Mouse (Mus musculus): Measurements from ENCODE around the gene Ltv1.

Ltv1 gene

DNA sequence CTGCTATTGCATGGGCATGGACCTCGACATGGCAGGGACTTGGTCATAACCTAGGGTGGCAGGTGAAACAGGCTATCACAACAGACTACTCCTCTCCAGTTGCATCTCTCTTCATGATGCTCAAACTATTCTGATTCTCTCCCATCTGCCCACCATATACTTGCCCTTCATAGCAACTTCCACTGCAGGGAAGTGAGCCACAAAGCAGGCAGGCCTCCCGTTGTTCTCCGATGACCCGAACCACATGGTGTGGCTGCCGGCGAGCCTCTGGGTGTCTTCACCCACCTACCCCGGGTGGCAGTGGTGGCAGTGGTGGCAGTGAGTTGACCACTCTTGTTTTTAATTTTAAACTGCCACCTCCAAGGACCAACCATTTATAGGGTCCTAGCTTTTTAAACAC, 57.2 kb downstream of the Ltv1 start:
- in situ Hi-C loops (cut with MboI; ENCODE audit: unreplicated experiment in 2 of 2): no loop called here

DNA sequence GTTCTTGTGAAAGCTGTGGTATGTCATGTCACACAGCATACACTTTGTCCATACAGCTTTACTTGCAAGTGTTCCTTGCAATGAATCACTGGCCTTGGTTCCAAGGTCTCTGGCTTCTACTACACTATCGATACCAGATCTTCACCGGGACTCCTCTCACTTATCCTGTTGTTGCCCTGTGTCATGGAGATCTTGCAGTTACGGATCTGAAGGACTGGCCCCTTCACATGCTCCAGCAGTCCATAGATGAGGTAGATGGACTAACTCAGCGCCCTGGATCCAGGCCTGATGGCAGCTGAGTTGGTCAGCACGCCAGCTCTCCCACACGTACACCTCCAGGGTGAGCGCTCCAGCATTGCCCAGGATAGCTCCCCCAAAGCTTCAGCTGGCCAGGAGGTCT, 57.7 kb downstream of the Ltv1 start:
- in situ Hi-C loops (cut with MboI; ENCODE audit: unreplicated experiment in 2 of 2): no loop called here

DNA sequence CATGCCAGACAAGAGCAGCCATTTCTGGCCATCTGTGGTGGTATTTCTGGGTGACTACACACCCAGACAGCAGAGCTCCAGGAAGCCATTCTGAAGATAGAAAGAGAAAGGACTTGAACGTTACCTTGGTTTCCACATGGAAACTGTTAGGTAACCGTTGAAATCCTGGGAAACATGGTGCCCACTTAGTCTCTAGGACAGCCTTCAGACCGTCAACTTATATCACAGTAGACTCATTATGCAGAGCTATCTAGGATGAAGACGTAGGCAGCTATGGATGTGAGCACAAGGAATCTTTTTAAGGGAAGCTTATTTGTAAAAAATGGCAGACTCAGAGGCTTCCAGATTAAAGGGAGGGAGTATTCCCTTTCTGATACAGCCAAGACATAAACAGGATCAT, 59.1 kb downstream of the Ltv1 start:
- in situ Hi-C loops (cut with MboI; ENCODE audit: unreplicated experiment in 2 of 2): no loop called here

Data from v-Abl transformed pro-B cells (cell line).